Mouse (Mus musculus): ENCODE results near the gene Pin1.

DNA sequence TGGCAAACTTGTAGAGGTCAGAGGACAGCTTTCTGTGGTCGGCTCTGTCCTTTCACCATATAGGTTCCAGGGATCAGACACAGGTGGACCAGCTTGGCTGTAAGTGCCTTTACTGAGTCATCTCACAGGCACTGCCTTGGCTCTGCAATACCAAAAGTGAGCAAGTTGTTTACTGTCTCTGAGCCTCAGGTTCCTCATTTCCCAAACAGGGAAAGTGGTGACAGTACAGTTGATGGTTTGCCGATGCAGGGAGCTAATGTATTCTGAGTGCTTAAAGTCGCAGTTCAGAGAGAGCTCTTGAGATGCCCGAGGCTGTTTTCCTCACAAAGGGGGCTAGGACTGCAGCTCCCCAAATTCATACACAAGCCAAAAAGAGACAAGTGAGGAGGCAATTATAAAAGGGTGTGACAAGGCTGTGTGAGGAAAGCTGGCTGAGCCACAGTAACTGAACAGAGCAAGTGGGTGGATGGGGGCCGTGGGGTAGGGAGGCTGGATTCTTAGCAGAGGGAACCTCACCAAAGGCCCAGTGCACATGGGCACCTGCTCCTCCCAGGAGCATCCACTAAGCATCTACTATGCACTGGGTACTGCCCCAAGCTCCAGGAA, 44.3 kb downstream of the Pin1 start:
- TF ChIP-seq POLR2A (IDR thresholded peaks at IDR 0.05; ENCODE audit: control insufficient read depth, extremely low read depth, insufficient read depth, low read length, poor library complexity) (no peak), CTCF (IDR thresholded peaks at IDR 0.05; ENCODE audit: borderline replicate concordance, control insufficient read depth, extremely low read depth, insufficient read depth, low read length, poor library complexity) (no peak)

Data from thymus, adult 2 months (tissue).